Mouse (Mus musculus): ENCODE data around the gene Creld2.

DNA sequence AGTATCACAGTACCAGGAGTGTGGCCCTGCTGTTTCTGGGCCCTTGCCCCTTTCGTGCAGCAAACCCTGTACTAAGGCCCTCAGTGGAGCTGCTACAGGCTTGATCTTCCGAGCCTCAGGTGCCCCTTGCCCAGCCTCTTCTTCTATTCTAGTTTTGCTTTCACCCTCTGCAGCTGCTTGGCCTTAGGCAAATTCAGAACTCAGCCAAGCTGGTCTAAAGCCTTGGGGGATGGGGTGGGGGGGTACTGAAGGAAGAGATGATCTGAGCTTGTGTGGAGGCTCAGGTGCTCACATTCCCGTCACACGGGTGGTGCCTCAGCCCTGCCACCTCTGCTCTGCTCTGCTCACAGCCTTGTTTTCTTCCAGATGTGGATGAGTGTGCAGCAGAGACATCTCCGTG, 3.9 kb downstream of the Creld2 start:
- TF ChIP-seq CTCF (IDR thresholded peaks at IDR 0.05; ENCODE audit: borderline replicate concordance, insufficient read depth, low read length) (no peak), POLR2A (IDR thresholded peaks at IDR 0.05; ENCODE audit: low read depth, low read length) (no peak)
